Mouse (Mus musculus): ENCODE measurements around the gene Tbc1d30.

The Tbc1d30 gene

DNA sequence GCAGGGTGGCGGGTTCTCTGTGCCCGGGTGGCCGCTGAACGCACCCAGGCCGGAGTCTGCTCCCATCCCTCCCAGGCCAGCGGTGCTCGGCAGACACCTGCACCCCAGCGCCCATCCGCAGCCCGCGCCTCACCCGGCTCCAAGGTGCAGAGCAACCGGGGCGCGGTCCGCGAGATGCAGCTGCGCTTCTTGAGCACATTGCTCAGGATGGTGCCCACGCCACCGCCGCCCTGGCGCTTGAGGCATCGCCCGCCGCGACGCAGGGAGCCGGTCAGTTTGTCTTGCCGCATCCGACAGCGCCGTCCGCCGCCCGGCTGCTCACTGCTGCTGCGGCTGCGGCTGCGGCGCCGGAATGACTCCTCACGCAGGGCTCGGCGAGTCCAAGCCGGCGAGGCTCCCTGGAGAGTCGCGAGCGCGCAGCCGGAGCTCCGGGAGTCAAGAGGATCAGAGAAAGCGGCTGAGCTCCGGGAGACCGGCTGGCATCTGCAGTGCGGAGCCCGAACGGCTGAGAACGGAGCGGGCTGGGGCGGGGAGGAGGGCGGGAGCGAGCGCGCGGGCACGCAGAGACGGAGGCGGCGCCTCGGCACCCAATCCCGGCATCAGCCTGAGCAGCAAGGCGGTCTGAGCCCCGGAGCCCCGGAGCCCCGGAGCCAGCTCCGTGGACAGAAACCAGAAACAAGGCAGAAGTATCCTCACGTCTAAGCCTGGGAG is 40.4 kb downstream of the Tbc1d30 start:
- DNase-seq, result peak; percentile 80

DNA sequence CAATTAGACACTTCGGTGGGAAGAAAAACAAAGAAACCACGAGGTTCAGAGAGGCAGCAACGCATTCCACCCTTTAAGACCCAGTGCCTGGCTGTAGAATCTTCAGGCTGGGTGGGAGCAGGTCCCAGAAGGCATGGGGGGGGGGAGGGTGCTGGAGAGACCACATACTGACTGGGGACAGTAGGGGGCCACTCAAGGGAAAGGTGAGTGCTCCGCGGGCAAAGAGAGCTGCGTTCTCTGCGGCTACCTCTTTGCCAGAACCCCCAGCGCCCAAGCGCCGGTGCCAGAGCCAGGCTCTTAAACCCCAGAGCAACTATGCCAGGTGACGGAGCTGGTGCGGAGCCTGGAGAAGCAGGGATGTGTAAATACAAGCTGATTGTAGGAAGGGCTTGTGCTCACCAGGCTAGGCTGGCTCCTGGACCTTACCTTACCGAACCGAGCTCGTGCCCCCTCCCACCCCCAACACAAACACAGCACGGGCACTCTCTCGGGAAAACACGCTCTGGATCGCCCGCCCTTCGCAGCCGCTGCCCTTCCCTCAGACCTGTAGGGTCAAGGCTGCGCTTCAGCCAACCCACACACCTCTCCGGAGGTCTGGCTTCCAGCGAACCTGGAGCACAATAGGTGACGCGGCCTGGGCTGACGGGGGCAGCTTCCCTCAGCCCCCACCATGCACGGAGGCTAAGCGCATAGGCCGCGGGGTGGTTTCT is 41.1 kb downstream of the Tbc1d30 start:
- peak; percentile 58 for DNase-seq

DNA sequence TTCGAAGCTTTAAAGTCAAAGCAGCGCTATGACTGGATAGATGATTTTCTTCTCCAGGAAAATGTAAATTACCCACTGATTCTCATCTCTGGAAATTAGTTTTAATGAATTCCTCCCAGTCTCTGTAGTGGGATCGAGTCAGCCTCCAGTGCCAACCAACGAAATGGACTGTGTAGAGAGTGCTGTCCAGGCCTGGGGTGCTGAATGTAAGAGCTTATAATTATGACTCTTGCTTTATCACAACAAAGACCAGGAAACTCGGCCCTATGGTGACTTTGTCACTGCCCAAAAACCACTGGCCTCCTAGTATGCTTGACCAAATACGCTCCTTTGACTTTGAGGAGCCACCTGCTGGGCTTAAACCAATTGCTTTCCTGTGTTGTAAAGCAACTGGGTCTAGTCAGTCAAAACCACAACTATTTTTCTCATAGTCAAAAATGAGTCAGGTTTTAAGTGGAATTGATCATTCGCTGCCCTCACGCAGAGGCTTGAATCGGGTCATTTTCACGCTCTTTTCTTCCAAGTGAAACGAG is 41.9 kb downstream of the Tbc1d30 start:
- DNase-seq, result no peak

DNA sequence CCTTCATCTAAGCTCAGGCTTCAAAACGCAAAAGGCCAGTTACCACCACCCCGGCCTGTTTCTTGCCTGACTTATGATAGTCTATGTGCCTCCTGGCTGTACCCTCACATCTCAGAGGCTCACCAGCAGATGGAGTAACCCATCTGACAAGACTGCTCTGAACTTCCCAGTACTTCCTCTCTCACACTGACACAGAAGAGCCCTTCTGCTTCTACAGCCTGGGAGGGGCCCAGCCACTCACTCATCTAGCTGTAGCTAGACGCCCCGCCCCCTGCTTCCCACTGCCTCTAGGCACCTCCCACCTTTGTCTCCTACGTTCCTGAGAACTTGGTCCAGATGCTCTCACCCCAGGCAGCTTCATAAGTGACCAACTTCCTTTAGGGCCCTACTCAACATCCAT is 45.6 kb downstream of the Tbc1d30 start:
- DNase-seq, result no peak

DNA sequence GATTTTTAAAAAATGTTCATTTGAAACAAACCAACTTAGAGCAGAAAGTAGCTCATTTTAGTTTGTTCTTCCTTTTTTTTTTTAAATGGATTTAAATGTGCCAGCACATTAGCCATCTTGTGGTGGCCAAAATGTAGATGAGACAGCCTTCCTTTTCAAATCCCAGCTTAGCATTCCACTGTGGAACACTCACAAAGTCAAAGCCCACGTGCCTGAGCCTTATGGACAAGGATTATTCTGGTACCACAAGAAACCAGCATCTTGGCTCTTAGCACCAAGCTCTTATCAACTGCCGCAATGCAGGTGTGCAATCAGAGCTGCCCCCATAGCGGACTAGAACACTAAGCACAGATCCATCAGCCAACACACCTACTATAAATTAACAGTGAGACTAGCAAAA is 47.5 kb downstream of the Tbc1d30 start:
- DNase-seq, result no peak

DNA sequence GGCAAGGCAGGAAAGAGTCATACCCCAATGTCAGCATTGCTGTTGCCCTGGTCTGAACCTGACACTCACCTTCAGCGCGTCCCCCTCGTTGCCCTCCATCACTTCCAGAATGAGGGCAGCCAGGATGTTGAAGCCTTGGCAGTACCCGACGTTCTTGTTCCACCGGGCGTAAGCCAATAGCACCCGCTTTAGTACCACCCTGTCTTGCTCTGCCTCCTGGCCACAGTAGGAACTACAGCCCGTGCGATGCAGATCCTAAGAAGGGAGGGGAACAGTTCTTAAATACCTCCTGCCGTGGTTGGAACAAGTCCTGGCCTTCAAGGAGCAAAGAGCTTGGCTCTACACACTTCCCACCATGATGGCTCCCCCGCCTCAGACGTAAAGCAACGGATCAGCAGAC is 49.2 kb downstream of the Tbc1d30 start:
- DNase-seq, result no peak

DNA sequence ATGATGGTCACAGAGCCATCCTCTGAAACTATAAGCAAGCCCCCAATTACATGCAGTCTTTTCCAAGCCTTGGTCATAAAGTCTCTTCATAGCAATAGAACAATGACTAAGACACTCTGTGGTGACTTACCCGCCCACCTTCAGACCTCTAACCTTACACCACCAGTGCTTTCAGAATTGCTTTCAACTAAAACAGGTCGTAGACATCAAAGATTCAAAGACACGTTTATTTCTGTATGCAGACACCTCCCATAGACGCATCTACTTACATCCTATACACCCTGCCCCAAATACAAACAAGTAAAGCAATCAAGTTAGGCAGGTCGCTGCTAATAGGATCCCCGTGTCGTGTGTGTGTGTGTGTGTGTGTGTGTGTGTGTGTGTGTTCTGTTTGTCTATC is 50.4 kb downstream of the Tbc1d30 start:
- no peak for DNase-seq

DNA sequence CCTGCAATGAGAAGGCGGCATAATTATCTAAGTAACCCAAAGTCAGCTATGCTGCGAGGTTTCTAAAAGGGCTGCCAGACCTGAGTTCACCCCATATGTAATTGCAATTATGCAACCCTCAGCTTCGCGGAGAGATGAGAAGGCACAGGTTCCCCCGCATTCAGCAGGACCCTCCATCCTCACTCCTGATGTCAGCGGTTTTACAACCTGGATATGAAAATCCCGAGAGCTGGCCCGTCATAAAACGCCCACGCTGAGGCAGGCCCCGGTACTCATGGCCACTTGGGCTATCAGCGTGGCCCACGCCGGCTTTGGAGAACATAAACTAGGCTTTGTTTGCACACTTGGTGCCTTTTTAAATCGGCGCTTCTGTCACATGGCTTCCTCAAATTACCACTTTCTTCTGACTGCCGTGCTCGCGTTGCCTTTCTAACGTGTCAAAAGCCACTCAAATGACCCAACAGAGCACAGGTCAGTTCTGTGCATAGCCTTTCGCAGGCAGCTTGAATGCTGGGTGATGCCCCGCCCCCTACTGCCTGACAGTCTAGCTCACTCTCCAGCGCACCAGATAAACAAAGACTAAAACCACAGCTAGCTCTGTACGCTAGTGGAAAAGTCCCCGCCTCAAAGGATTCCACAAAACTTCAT is 53.9 kb downstream of the Tbc1d30 start:
- no peak for DNase-seq

DNA sequence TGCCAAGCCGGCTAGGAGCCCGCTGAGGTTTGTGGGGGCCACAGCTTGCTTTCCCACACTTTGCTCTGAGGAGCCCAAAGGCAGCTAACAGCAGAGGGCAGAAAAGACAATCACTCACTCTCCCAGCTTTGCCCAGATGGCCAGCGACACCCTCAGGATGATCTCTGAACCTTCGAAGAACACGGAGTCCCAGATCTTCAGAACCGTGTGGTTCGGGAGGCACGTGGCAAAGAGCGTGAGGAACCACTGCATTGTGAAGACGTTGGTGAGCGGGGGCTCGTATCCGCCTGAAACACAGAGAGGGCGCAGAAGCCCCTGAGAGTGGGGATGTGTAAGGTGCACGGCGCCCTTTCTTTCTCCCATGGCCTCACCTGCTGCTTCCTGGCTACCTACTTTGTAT is 56.6 kb downstream of the Tbc1d30 start:
- no peak for DNase-seq

DNA sequence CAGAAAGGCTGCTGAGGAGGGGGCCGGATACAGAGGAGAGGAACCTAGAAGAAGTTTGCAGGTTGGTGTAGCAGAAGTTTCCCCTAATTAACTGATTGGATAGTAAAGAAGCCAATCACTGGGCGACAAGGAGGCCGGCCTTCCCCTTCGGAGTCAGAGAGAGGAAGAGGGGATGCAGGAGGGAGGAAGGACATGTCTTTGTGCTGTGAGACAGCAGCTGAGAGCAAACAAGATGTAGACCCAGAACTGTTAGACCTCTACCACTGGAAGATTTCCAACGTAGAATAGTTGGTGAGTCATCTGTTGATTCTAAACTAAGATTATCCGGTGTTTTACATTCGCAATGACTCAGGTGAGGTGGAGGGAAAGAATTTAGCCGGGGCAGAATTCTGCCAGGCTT is 57.2 kb downstream of the Tbc1d30 start:
- DNase-seq, result no peak

DNA sequence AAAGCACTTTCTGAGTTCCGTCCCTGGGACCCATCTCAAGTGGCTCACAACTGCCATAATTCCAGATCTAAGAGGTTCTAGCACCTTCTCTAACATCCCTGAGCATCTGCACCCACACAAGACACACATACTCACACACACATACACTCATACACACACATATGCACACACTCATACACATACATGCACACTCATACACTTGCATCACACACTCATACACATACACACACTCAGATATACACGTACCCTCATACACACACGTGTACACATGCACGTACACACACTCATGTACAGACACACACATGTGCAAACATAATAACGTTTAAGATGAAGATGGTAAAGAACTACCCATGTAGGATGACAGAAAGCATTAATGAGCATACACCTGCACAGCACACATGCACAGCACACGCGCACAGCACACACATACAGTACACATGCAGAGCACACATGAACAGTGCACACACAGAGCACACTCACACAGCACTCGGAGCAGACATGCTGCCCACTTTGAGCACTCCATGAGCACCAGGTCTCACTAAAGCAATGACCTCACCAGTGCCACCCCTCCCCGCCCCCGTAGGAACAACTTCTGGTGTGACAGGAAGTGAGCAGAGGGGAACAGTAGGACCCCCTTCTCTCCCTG is 59.7 kb downstream of the Tbc1d30 start:
- no peak for DNase-seq

DNA sequence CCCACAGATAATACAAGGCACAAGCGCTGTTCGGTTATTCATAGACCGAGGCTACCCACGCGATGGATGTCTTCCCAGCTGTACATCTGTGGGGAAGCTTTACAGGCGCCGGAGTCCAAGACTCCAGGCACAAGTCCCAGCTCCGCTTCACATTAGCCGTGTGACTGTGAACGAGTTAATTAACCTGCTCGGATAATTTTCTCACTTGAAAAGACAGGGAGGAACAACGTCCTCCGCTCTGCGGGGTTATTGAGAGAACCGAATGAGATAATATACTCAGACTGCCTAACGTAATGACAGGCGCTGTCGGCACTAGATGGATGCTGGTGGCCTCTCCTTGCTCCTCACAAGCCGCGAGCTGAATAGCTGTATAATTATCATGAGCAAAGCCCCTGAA is 60.4 kb downstream of the Tbc1d30 start:
- DNase-seq, result no peak

DNA sequence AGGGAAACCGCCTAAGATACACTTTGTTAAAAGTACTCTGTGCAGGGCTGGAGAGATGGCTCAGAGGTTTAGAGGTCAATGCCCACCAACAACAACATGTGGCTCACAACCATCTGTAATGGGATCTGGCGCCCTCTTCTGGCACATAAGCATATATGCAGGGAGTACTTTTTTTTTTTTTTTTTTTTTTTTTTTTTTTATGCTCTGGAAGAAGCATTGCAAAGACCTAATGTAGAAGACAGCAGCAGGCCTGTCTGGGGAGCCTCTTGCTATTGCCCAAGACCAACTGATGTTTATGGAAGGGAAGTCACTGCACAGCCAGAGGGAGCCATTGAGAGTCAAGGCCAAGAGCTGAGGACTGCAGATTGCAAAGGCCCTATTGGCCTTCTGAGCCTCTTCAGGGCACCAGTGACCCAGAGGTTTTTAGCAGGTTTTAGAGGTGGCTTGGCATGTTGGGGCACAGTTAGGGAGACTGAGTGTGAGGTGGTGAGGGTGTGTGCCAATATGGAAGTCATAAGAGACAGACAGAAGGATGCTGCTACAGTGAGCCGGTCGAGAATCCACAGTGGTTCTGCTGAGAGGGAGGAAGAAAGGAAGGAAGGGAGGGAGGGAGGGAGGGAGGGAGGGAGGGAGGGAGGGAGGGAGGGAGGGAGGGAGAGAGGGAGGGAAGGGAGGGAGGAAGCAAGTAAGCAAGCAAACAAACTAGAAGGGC is 61.0 kb downstream of the Tbc1d30 start:
- no peak for DNase-seq

DNA sequence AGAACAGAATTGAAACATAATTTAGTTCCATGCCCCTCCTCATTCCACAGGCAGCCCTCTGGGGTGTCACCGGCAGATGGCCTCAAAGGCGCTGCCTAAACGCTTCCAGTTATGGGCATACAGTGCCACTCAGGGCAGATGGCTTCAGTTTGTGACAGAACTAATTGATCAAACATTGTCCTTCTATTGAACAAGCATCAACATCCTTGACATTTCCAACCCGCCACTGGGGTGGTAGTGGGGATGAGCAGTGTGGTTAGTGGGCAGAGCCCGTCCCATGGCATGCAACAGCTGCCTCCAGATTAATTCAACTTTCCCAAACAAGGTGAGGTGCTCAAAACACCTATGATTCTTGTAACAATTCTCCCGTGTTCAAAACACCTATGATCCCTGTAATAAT is 68.2 kb downstream of the Tbc1d30 start:
- no peak for DNase-seq

DNA sequence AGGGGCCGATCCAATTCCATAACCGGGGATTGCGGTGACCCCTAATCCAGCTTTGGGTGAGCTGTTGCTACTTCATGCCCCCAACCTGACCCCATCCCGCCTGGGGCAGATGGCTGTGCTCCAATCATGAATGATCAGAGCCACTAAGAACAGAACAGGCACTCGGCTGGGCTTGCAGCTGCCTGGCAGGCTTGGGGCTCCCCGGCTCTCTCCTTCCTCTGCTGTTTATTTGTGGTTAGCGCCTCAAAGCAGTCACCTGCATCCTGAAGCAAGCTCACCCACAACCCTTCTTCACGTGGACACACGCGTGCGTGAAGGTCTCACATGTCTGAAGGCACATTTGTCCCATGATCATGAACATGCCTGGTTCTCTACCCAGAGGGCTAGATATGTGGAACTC is 68.6 kb downstream of the Tbc1d30 start:
- DNase-seq, result no peak

DNA sequence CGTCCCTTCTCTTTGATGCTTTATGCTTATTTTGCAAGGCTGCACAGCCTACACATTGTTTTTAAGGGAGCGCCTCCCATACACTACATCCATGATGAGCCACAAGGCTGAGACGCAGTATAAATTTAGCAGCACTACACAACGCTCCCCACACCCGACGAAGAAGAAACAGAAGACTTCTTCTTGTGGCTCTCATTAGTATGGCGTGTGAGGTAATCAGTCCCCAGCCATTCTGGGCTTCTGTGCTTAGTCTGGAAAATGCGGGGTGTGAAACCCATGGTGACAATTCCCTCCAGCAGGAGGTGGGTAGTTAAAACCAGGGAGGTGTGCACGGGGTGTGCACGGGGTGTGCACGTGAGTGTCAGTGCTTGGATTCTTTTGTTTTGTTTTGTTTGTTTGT is 70.1 kb downstream of the Tbc1d30 start:
- no peak for DNase-seq

DNA sequence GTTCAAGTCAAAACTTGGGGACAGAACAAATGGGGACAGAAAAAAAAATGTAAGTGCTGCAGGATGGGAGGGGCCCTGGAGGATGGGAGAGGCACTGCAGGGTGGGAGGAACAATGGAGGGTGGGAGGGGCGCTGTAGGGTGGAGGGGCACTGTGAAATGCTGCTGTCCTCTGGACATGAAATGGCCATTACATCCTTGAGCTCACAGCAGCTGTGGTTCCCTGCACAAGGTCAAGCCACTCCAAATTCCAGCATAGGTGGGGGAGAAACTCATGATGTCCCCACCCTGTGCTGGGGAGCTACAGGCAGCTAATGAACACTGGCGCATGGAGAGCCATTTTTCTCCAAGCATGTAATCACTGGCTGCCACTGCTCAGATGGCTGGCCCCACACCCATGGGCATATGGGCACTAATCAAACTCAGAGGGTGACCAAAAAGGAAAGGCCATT is 74.0 kb downstream of the Tbc1d30 start:
- no peak for DNase-seq

DNA sequence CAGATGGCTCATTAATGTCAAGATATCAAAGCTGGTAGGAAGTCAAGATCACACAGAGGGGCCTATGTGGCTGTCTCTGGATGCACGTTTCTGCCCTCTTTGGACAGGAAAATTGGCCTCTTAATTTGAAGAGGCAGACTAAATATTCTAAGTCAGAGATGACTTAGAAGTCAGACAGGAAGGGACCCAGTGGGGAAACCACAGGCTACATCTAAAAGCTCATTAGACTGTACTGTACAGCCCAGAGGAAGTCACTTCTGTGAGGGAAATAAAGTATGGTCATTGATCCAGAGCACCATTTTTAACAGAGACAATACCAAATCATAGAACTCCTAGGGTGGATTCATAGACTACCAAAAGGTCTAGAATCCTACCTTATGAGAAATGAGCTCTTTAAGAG is 76.1 kb downstream of the Tbc1d30 start:
- DNase-seq, result no peak

DNA sequence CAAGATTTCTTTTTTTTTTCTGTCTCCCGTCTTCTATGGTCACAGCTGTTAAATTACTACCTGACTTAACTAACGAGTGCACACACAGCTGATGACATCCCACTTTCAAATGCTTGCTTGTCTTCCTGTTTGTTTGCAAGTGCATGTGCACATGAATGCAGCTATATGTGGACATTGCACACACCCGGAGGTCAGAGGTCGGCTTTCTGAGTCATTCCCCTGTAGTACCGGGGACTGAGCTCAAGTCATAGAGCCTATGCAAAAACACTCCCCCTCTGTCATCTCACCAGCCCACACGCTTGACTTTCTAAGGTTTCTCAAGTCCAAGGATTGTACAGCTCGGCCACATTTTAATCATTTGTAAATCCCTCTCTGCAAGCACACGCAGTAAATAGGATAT is 80.1 kb downstream of the Tbc1d30 start:
- no peak for DNase-seq

DNA sequence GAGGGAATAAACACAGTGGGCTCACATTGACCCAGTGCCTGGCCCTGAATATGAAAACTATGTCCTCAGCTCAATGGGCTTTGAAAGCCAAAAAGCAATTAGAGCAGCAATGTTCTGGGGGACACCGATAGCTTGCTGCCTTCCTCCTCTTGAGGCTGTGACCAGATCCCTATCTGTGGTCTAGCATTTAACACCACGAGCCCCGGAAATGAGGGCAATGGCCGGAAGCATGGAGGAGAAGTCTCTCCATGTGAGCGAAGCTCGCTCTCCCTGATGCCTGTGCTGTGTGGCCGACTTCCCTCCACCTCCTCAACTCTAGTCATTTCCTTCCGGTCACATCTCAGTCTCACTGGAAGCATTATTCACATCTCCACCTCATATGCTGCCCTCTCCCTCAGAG is 82.3 kb downstream of the Tbc1d30 start:
- no peak for DNase-seq

DNA sequence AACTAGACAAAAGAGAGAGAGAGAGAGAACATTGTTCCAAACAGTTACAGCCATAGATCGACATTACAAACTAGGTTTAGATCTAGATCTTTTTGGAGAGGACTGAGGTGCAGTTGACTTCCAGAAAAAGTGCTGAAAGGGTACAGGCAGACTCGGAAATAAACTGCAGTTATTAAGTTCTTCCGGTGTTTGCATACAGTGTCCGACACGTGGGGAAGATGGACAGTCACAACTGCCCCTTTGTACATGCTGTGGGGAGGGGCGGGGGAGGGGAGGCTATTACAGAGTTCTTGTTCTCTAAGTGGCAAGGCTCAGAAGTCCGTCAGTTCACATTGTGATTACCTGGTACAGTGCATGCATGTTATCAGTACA is 86.9 kb downstream of the Tbc1d30 start:
- no peak for DNase-seq

DNA sequence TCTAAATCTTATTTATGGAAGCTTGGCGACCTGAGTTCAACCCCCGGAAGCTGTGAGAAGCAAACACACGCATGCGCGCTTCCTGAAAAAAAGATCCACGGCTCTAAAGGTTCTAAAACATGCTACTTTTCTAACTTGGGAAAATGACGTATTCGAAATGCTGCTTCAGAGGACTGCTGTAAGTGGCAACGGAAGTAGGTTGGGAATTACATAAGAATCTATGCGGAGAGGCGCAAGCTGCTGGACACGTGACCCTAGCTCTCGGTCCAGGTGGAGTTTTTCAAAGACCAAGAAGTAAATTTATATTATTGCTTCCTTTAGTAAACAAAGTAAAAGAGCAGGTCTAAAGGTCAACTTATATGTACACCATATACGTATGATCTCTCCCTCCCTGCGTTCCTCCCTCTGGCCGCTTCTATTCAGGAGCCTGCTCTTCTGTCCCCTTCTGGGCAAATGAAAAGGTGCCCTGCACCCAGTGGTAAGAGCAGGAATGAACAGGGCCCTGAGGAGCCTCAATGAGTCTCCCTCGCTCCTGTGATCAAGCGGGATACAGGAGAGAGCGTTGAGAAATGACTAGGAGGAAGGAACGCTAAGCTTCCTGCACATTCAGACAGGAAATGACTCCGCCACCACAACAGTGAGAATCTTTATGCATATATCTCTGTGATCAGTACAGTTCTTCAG is 87.4 kb downstream of the Tbc1d30 start:
- no peak for DNase-seq
